Mouse (Mus musculus): ENCODE results near the gene Zbtb20. TPM values are rescaled to one million over a fixed set of nuclear protein-coding genes. Genes with fewer than 3 reads are reported as not detected.

The Zbtb20 gene
- total and polyA plus RNA-seq, 3 experiments = 1.8 to 18.1 (median 6.6) TPM

DNA sequence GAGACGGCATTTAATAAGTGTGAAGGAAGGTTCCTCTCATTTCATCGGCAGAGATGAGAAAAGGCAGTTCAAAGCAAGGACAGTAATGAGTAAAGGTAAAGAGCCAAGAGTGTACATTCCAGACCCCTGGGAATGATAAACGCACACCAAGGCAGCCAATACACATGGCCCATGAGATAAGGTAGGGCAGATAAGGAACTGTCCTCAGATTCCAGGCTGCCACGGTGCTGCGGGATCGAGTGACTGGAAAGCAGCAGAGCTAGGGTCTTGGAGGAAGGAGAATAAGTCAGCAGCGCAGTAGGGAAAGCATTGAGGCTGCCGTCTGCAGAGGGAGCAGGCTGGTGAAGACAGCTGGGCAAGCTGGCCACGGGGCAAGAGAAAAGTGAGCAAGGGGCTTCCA is 699.8 kb downstream of the Zbtb20 start:
- Histone ChIP-seq H3K27me3 (ENCODE audit: insufficient read depth, low read length) (peaks cover 5% of the 10 kb centered on the region; the same call in 1 of the 2 replicates), H3K4me1 (ENCODE audit: insufficient read depth, low read depth, low read length) (peaks cover 13% of the 10 kb centered on the region), H3K36me3 (replicated peaks) (no peaks in the 10 kb centered on the region), H3K9me3 (replicated peaks) (no peaks in the 10 kb centered on the region), H3K4me3 (ENCODE audit: low read depth, low read length) (no peak overlapping the region)
- ATAC-seq (ENCODE audit: extremely low read depth, insufficient number of reproducible peaks, low FRiP score, poor library complexity, severe bottlenecking) (no peak), DNase-seq (ENCODE audit: low spot score) (no peak)
- no peak for TF ChIP-seq GATA2 (IDR thresholded peaks at IDR 0.05; ENCODE audit: borderline replicate concordance, low read depth, low read length)
- TF ChIP-seq POLR2AphosphoS5 (IDR thresholded peaks at IDR 0.05; ENCODE audit: insufficient replicate concordance, low read depth, low read length) = no peak
- no peak for TF ChIP-seq TAL1 (conservative IDR thresholded peaks at IDR 0.05; ENCODE audit: low read depth, low read length)
- no peak for TF ChIP-seq CTCF (IDR thresholded peaks at IDR 0.05; ENCODE audit: low read depth, low read length)
- no peak for TF ChIP-seq GATA1 (IDR thresholded peaks at IDR 0.05; ENCODE audit: borderline replicate concordance, low read length)

DNA sequence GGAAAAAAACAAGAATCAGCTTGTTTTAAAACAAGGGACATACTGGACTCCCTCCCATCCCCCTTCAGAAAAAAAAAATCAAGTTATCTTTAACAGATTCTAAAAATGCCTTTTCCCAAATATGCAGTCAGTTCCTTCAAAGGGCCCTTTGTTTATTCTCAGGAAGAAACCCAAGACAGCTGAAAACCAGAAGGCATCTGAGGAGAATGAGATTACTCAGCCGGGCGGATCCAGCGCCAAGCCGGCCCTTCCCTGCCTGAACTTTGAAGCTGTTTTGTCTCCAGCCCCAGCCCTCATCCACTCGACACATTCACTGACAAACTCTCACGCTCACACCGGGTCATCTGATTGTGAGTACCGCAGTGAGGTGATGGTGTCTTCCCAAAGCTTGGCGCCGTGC is 701.7 kb downstream of the Zbtb20 start:
- DNase-seq (ENCODE audit: low spot score) (no peak), ATAC-seq (ENCODE audit: extremely low read depth, insufficient number of reproducible peaks, low FRiP score, poor library complexity, severe bottlenecking) (no peak)
- Histone ChIP-seq H3K4me1 (ENCODE audit: insufficient read depth, low read depth, low read length) (peaks cover 13% of the 10 kb centered on the region), H3K9me3 (replicated peaks) (no peaks in the 10 kb centered on the region), H3K27me3 (ENCODE audit: insufficient read depth, low read length) (peaks cover 5% of the 10 kb centered on the region; the same call in 1 of the 2 replicates), H3K36me3 (replicated peaks) (no peaks in the 10 kb centered on the region), H3K4me3 (ENCODE audit: low read depth, low read length) (no peak overlapping the region)
- TF ChIP-seq POLR2AphosphoS5 (IDR thresholded peaks at IDR 0.05; ENCODE audit: insufficient replicate concordance, low read depth, low read length) = no peak
- TF ChIP-seq CTCF (IDR thresholded peaks at IDR 0.05; ENCODE audit: low read depth, low read length) = no peak
- no peak for TF ChIP-seq GATA1 (IDR thresholded peaks at IDR 0.05; ENCODE audit: borderline replicate concordance, low read length)
- TF ChIP-seq GATA2 (IDR thresholded peaks at IDR 0.05; ENCODE audit: borderline replicate concordance, low read depth, low read length) = no peak
- no peak for TF ChIP-seq TAL1 (conservative IDR thresholded peaks at IDR 0.05; ENCODE audit: low read depth, low read length)

DNA sequence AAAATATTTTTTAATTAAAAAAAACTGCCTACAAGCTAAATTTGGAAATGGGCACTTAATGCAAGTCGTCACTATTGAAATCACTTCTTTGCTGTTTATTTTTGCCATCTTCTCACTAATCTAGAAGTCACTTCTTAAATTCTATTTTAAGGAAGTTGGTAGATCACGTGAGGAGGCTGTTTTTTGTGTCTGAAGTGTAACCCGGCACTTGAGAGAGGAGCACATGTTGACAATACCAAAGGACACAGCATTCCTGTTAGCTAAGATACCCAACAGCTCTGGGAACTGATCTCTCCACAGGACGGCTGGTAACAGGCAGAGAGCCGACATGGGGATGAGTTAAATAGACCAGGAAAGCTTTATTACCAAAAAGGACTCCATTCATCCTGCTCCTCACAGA is 702.7 kb downstream of the Zbtb20 start:
- Histone ChIP-seq H3K9me3 (replicated peaks) (no peaks in the 10 kb centered on the region), H3K36me3 (replicated peaks) (no peaks in the 10 kb centered on the region), H3K4me1 (ENCODE audit: insufficient read depth, low read depth, low read length) (peaks cover 13% of the 10 kb centered on the region), H3K4me3 (ENCODE audit: low read depth, low read length) (no peak overlapping the region), H3K27me3 (ENCODE audit: insufficient read depth, low read length) (peaks cover 5% of the 10 kb centered on the region; the same call in 1 of the 2 replicates)
- TF ChIP-seq TAL1 (conservative IDR thresholded peaks at IDR 0.05; ENCODE audit: low read depth, low read length) = no peak
- DNase-seq (ENCODE audit: low spot score) = no peak
- no peak for ATAC-seq (ENCODE audit: extremely low read depth, insufficient number of reproducible peaks, low FRiP score, poor library complexity, severe bottlenecking)

DNA sequence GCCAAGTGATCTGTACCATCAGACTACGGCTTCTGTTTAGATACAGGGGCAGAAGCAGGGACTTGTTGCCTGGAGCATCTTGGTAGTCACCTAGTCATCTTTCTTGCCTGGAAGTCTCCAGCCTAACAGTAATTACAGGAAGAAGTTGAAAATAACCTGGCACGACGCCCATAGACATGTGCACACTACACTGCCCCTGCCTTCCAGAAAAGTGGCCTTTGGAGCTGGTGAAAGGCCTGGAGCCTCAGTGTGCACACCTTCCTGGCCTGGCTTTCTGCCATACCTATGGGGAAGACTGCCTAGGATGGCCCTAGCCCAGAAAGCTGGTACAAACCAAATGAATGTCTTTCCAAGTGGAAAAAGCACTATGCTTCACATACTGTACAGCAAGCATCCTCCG is 703.4 kb downstream of the Zbtb20 start:
- H3K27me3 ChIP-seq (ENCODE audit: insufficient read depth, low read length) = peaks cover 5% of the 10 kb centered on the region; the same call in 1 of the 2 replicates
- no peaks in the 10 kb centered on the region for H3K9me3 ChIP-seq (replicated peaks)
- no peak overlapping the region for H3K4me3 ChIP-seq (ENCODE audit: low read depth, low read length)
- no peaks in the 10 kb centered on the region for H3K36me3 ChIP-seq (replicated peaks)
- no peak for TF ChIP-seq POLR2AphosphoS5 (IDR thresholded peaks at IDR 0.05; ENCODE audit: insufficient replicate concordance, low read depth, low read length)
- no peak for TF ChIP-seq TAL1 (conservative IDR thresholded peaks at IDR 0.05; ENCODE audit: low read depth, low read length)
- no peak for TF ChIP-seq CTCF (IDR thresholded peaks at IDR 0.05; ENCODE audit: low read depth, low read length)
- no peak for TF ChIP-seq GATA2 (IDR thresholded peaks at IDR 0.05; ENCODE audit: borderline replicate concordance, low read depth, low read length)
- TF ChIP-seq GATA1 (IDR thresholded peaks at IDR 0.05; ENCODE audit: borderline replicate concordance, low read length) = no peak
- ATAC-seq (ENCODE audit: extremely low read depth, insufficient number of reproducible peaks, low FRiP score, poor library complexity, severe bottlenecking) = no peak
- no peak for DNase-seq (ENCODE audit: low spot score)
- peaks cover 11% of the 10 kb centered on the region for H3K4me1 ChIP-seq (ENCODE audit: insufficient read depth, low read depth, low read length)

DNA sequence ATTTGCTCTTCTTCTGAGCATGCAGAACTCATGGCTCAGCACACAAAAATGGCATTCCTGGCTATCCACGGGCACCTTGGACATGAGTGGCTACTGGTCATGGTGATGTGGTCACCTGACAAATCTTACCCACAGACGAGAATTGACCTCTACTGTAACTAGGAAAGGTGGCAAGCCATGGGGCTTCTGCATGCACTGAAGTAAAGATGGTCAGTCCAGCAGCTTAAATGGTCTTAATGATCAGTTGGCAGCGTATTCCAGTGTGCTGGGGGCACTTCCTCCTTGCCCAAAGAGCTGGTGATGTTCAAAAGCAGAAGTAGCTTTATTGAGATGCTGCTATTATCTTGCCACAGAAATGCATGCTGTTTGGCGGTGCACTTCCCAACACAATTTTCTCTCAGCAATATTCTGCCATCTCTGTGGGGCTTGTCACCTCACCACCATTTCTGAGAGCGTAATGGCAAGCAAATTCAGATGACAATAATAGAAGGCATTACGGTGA is 704.7 kb downstream of the Zbtb20 start:
- Histone ChIP-seq H3K36me3 (replicated peaks) (no peaks in the 10 kb centered on the region), H3K9me3 (replicated peaks) (no peaks in the 10 kb centered on the region), H3K4me1 (ENCODE audit: insufficient read depth, low read depth, low read length) (peaks cover 2% of the 10 kb centered on the region), H3K27me3 (ENCODE audit: insufficient read depth, low read length) (peaks cover 5% of the 10 kb centered on the region; the same call in 1 of the 2 replicates), H3K4me3 (ENCODE audit: low read depth, low read length) (no peak overlapping the region)
- DNase-seq (ENCODE audit: low spot score) (no peak), ATAC-seq (ENCODE audit: extremely low read depth, insufficient number of reproducible peaks, low FRiP score, poor library complexity, severe bottlenecking) (no peak)
- TF ChIP-seq TAL1 (conservative IDR thresholded peaks at IDR 0.05; ENCODE audit: low read depth, low read length) (no peak), POLR2AphosphoS5 (IDR thresholded peaks at IDR 0.05; ENCODE audit: insufficient replicate concordance, low read depth, low read length) (no peak), CTCF (IDR thresholded peaks at IDR 0.05; ENCODE audit: low read depth, low read length) (no peak), GATA2 (IDR thresholded peaks at IDR 0.05; ENCODE audit: borderline replicate concordance, low read depth, low read length) (no peak), GATA1 (IDR thresholded peaks at IDR 0.05; ENCODE audit: borderline replicate concordance, low read length) (no peak)

DNA sequence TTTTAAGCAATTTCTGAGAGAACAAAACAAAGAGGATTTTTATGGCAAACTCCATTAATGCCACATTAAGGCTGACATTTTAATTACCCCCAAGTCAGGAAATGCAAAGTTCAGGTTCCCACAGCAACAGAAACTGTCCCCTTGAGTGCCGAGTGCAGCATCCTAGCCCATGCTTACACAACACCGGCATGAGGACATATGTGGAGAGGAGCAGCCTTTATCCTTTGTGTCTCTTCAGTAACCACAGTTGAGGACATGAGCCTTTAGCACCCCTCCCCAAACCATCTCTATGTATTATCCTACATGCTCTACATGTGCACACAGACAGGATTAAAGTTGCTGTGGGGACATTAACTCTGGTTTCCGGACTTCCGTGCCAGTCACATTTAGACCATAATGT is 705.9 kb downstream of the Zbtb20 start:
- no peak for TF ChIP-seq GATA1 (IDR thresholded peaks at IDR 0.05; ENCODE audit: borderline replicate concordance, low read length)
- TF ChIP-seq POLR2AphosphoS5 (IDR thresholded peaks at IDR 0.05; ENCODE audit: insufficient replicate concordance, low read depth, low read length) = no peak
- no peak for TF ChIP-seq TAL1 (conservative IDR thresholded peaks at IDR 0.05; ENCODE audit: low read depth, low read length)
- TF ChIP-seq GATA2 (IDR thresholded peaks at IDR 0.05; ENCODE audit: borderline replicate concordance, low read depth, low read length) = no peak
- no peak for TF ChIP-seq CTCF (IDR thresholded peaks at IDR 0.05; ENCODE audit: low read depth, low read length)
- ATAC-seq (ENCODE audit: extremely low read depth, insufficient number of reproducible peaks, low FRiP score, poor library complexity, severe bottlenecking) (no peak), DNase-seq (ENCODE audit: low spot score) (no peak)
- no peaks in the 10 kb centered on the region for H3K4me1 ChIP-seq (ENCODE audit: insufficient read depth, low read depth, low read length)
- no peak overlapping the region for H3K4me3 ChIP-seq (ENCODE audit: low read depth, low read length)
- H3K27me3 ChIP-seq (ENCODE audit: insufficient read depth, low read length) = 0 out of 2 replicates have a peak, but pooled peaks cover 2% of the 10 kb centered on the region
- no peaks in the 10 kb centered on the region for H3K9me3 ChIP-seq (replicated peaks)
- H3K36me3 ChIP-seq (replicated peaks) = no peaks in the 10 kb centered on the region

All from G1E (cell line).